Mouse (Mus musculus) urinary bladder, postnatal 25 days (tissue): Measurements from ENCODE around the gene Nfic.

Source experiments
- DNase-seq: peaks from one replicate; pipeline ENCODE4 v3.0.0; 2022; ENCODE audit warnings: low spot score

Nfic gene

DNA sequence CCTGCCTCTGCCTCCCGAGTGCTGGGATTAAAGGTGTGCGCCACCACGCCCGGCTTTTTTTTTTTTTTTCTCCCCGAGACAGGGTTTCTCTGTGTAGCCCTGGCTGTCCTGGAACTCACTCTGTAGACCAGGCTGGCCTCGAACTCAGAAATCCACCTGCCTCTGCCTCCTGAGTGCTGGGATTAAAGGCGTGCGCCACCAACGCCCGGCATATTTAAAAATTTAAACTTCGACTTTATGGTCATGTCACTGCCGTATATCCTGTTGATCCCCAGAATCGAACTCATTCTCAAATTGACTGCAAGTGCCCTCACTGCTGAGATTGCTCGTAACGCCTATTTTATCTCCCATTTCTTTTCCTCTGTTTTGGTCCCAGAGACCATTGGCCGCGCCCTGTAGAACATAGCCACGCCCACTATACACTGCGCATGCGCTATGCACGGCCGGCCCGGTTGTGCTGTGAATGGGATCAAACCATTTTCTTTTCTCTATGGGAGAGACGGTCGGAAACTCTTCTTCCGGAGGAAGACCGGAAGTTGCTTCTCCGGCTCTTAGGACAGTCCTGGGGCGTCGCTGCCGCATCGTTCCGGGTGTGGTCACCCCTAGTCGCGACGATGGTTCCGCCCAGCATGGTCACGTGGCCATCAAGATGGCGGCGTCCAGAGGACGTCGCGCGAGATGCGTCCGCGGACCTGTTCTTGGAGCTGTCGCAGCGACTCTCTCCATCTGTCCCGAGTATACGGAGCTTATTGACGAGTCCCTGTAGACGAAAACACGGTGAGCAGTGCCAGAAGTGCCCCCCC is 71.4 kb downstream of the Nfic start, which contains the start of the genes Dohh and Gm48551:
Dohh (plus strand) TSS at position 627 of the 803 bp plus-strand sequence.
Gm48551 (plus strand) TSS at position 665 of the 803 bp plus-strand sequence.
- peak; percentile 100 for DNase-seq

DNA sequence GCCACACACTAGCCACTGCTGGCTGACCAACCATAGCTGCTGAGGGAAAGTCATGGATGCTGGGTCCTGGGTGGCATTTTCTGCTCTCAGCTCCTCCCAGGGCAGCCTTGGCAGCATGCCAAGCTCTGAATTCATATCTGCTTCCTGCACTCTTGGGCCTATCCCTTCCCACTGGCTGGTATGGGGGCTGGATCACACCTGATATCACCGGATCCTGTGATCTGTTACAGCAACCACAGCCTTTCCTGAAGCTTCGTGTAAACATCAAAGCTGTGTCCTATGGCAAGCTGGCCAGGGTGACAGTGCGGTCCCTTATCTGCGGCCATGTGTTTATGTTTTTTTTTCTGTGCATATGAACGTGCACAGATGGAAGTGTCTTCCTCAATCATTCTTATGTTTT is 73.4 kb downstream of the Nfic start:
- no peak for DNase-seq

DNA sequence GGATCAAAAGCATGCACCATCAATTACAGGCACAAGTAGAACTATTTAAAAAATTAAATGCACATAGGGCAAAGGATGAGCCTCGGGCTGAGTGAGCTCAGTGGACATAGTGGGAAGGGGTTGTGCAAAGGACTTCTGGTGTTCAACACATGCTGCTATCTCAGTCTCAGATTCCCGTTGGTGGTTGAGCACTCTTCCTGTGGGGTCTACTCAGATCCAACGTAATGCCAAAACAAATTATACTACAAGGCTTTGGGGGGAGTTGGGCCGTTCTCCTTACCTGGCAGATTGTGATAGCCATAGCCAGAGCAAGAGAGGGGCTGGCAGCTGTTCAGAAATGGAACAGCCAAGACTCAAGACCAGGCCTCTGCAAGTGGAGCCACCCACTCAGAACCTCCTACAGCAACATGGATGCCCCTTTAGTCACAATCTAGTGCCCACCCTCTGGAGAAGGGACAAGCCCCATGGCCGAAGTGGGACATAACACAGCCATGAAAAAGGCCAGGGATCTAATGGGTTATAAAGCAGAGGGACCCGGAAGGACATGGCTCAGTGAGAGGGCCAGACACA is 75.5 kb downstream of the Nfic start:
- DNase-seq, result no peak

DNA sequence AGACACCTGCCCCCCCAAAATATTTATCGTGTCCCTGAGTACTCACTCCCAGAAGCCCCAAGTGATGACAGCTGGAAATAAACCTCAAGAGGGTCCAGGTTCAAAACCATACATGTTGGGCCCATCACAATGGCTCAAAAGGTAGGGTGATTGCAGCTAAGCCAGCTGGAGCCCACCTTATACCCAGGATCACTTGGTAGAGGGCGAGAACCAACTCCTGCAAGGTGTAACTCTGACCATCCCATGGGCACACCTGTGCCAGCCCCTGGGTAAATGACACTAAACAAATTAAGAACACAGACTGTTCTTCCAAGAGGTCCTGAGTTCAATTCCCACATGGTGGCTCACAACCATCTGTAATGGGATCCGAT is 76.3 kb downstream of the Nfic start:
- DNase-seq, result no peak

DNA sequence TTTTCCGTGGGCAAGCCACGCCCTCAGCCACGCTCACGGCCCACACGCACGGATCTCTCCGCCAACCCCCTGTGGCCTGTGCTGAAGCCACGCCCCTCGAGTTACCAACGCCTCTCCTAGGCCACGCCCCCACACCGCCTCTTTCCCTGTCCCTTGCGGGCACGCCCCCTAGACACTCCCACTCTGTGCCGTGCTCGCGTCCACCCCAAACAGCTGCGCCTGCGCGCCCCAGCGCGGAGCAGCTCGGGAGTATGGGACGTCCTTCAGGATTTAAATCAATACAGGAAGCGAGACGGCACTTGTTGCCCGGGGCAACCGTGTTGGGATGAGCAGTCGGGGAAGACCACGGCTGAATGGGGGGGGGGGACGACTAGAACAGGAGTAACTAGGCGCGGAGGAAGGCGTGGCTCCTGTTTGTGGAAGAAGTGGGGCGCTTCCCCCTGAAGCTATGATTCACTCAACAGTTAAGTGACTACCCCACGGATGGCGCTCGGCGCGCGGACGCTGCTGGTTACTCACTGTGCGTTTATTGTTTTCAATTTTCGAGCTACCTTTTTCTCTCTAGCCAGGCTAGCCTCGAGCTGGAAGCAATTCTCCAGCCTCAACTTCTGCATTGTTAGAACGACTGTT is 76.8 kb downstream of the Nfic start:
- DNase-seq, result peak; percentile 100

DNA sequence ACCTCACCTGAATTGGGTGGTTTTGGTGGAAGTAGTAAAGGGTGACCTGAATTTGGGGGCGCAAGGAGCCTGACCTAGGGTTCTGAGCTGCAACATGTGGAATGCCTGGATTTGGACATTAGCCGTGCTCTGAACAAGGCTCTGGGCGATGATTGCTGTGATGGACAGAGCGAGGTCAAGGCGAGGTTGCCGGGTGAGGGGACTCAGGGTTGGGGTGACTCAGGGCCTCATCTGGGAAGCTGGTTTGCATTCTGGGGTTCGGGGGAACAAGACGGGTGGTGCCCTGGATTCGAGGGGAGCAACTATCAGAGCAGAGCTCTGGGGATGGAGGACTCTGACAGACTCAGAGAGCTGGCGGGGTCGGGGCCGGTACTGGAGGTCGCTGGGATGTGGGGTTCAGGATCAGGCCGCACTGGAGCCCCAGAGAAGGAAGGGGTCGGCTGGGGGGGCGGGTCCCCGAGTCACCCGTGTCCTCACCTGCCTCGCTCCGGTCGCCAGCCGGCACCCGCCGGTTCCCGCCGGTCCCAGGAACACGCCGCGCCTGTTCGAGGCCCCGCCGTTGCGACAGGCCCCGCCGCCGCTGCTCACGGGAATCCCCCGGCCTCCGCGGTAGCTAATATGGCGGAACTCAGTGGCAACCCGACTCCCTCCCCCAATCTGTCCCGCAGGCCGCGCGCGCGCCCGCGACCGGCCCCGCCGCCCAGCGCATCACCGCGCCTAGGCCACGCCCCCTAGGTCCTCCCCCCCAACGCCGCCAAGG is 77.5 kb downstream of the Nfic start, which contains the start of gene Fzr1:
Fzr1 (minus strand) TSS at position 724 of the 760 bp plus-strand sequence.
- no peak for DNase-seq

DNA sequence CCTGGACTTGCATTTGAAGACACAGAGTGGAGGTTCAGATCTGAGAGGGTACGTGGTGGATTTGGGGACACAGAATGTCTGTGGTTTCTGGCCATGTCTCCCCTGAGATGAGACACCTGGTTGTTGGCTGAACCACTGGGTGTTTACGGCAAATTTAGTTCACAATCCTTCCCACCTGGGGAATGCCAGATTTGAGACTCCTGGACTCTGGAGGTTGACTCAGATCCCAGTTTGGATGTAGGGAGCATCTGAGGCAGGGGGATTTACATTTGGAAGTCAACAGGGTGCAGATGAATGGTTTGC is 78.1 kb downstream of the Nfic start:
- no peak for DNase-seq

DNA sequence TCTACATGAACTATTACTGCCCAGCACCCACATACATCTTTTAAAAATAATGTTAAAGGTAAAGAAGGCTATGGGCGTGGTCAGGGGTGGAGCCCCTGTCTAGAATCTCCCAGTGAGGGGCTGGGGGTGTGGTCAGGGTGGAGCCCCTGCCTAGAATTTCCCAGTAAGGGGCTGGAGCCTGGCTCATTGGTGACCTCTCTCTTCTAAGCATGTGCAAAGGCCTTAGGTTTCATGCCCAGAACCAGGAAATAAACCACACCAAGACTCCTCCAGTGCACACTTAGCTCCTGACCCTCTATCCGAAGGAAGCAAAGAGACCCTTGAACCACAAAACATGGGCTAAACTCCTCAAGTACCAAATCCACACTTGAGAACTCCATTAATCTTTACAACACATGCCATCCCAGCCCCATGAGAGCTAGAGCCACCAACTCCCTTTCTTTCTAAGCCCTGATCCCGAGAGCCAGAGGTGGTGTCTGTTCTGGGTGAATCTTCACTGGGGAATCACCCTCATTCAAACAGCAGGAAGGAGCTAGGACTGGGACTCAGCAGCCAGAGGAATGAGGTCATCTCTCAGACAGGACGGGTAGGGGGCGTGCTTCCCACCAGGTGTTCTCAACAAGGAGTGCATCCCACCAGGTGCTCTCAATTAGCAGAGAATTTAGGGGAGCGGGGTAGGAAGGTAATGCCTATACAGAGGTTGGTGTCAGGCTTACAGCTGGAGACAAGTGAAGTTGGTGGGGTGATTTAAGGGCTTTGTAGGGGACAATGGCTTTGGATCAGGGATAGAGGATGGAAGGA is 78.7 kb downstream of the Nfic start:
- no peak for DNase-seq

DNA sequence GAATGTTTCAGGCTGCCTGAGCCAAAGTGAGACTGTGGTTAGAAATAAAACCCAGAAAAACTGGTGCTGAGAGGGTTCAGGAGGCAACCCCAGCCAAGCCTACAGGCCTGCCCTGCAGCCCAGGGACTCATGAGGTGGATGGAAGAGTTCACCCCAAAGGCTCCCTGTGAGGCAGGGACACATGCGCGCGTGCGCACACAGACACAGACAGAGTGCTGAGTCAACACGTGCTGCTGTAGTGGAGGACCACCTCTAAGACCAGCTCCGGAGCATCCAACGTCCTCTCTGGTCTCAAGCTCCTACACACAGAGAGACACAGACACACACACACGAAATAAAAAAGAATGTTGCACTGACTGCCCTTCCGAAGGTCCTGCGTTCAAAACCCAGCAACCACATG is 80.1 kb downstream of the Nfic start:
- DNase-seq, result no peak

DNA sequence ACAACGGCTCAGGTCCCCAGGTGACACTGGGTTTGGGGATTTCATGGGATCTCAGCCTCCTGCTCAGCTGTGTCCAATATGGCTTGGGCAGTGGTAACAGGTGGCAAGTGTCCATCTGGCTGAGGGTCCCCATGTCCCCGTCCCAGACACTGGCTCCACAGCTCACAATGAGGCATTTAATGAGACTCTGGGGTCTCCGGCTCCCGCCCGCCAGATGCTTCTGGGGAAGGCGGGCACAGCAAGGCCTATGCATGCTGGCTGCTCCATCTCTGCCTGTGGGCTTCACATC is 88.3 kb downstream of the Nfic start:
- no peak for DNase-seq

DNA sequence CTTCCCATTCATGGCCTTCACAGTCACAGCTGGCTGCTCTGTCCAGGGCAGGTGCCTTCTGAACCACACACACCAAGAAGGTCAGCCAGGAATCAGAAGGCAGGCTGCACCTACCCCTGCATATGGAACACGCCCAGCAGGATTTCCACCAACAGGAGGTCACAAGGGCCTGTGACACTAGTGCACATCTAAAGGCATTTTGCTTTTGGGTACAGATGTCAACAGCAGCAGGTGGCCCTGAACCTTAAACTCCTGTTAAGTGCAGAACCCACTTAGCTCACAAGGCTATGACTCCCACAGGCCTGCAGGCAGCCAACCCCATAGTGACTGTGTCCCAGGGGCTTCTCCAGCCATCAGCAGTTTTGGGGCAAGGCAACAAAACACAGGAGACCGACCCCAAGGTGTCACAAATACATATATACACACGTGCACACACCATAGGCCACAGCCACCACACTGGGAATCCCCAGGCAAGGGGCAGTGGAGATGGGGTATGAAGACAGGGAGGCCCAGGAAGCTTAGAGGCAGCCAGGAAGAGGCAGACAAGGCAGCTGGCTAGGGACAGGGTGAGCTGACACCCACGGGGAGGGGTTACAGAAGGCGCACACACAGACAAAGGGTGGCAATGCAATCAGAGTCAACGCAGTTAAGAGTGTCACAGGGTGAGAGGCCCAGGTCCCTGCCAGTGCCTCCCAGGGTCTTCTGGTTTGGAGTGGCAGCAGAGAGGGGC is 88.8 kb downstream of the Nfic start:
- no peak for DNase-seq

DNA sequence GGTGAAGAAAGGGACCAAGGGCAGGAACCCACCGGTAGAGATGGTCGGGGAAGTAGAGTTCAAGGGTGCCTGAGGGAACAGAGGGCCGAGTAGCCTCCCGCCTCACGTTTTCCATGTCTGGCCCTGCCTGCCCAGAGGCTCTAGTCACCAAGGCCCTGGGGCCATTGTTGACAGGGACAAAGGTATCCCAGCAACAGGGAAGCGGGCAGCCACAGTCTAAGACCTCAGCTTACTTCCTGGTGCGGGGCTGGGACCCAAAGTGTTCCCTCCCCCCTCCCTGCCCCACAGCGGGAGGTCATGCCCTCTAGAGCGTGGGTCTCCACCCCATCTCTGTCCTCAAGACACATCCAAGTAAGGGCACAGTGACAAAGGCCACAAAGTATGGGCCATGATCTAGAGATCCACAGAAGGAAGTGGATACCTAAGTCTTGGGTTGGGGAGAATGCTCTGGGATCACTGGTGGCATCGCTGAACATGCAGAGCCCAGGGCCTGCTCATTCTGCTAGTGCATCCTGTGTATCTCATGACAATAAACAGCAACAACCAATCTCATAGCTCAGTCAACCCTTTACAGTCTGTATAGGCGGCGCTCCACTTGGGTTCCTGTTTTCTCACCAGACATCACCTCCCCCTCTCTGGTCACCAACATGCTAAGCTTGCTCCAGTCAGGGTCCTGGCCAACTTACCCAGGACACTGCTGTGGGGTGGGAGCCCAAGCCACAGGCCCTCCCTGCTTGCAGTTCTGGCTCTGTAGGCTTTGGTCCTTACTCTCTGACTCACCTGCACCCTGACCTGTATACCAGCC is 89.6 kb downstream of the Nfic start, which contains the start of gene 4930404N11Rik:
4930404N11Rik (minus strand) TSS at position 145 of the 805 bp plus-strand sequence.
- DNase-seq, result no peak

DNA sequence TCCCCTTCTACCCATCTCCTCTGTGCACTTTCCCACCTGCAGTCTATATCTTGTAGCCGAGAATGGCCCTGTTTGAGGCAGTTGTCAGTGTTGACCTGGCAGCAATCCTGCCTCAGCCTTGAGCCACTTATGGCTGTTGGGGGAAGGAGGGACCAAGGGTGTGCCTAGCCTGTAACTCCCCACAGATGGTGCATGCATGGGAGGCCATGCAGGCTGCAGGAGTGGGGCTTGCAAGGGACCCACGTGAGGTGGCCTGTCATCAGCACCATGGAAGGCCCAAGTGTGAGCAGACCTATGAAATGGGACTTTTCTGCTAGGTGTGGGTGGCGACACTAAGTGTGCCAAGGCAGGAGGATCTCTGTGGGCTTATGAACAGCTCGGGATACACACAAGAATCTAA is 90.4 kb downstream of the Nfic start:
- DNase-seq, result no peak

DNA sequence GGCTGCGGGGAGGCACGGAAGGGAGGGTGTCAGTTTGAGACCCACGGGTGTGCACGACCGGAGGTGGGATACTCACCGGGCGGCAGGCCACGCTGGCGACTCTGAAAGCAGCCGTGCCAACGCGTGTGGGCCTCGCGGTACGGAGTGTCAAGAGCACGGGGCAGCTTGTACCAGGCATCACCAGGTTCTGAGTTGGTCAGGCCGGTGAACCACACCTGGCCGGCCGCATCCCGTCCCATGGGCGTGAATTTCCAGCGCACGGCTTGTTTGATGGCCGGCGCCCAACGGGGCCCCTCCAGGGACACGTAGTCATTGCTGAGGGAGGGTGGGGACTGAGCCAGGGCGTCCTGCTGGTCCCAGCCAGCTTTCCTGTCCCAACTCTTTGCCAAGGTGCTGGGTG is 90.8 kb downstream of the Nfic start:
- no peak for DNase-seq

DNA sequence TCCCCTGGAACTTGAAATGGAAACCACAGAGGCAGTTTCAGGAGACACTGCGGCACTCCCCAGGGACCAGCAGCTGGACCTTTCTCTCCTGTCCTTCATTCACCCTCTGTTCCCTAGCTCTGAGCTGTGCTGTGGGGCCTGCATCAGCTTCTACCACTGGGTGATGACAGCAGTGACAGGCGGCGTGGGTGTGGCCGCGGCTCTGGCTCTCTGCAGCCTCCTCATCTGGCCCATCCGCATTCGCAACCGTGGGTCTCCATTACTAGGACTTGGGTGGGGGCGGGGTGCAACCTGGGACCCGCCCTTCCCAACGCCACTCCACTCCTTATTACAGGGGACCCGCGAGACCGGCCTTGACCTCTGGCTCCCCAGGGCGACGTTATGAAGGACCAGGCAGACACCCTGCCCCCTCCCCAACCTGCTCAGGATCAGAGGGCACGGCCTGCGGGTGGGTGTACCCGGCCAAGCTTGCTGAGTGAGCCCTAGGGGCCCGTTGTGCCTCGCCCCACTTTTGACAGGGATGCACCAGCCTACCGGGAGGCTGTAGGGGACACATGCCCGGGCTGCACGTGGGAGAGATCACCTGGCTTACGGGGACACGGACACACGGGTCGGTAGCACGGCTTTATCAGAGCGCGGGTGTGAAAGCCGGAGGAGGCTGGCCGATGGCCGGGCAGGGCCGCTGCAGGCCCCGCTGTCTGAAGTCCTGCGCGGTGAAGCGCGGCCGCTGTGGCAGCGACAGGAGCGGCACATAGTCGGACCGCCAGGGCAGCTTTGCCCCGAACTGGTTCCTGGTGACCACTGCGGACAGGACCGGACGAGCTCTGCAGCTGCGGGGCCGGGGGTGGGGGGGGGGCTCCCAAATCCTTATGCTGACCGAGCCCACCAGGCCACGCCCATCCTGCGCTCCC is 91.7 kb downstream of the Nfic start:
- no peak for DNase-seq

DNA sequence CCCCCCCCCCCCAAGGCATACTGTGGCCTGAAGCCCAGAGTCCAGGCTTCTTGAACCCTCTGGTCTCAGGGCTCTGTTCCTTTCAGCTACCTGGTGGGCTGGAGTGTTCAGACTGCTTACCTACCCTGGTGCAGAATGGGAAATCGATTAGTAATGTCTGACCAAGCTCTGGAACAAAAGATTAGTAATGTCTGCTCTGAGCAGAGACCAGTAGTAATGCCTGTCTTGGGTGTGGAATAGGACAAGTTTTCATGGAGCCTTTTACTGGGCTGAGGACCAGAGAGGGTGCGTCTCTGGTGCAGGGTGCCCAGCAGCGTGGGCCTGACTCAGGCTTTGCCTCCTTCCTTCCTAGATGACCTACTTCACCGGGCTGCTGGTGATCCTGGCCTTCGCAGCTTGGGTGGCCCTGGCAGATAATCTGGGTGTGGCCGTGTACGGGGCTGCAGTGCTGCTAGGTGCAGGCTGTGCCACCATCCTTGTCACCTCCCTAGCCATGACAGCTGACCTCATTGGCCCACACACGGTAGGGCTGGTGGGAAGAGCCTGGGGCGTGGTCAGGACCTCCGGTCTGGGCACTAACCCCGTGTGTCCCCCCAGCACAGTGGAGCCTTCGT is 93.0 kb downstream of the Nfic start:
- DNase-seq, result no peak

DNA sequence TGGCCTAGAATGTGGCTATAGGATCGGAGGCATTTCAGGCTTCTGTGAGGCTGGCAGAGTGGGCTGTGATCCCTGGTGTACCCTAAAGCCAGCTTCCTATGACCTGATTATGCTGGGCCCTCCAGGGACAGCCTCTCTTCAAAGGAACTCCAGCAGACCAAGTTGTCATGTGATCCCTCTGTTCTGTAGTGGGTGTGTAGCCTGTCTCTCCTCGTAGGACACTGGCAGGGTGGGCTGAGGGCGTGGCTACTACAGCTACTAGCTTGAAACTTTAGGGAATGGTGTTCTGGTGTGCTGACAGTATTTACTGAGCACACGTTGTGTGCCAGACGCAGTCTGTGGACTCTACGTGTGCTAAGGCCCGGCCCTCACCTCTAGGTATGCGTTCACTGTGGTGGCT is 94.7 kb downstream of the Nfic start:
- DNase-seq, result no peak

DNA sequence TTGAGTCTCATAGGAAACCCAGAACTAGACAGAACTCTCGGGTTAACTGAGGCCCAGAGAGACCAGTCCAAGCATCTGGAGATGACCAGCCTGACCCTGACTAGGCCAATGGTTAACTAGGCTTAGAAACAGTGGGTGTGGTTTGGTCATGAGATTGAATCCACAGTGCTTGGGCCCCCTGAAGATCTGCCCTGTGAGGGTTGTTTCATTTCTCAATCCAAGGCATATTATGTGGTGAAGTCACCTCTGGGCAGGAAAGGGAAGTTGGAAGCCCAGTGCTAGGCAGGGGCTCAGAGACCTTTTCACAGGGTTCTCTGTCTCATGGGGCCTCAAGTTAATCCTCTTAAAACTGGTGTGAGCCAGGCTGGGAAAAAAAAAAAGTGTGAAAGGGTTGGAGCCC is 96.6 kb downstream of the Nfic start:
- DNase-seq, result no peak

DNA sequence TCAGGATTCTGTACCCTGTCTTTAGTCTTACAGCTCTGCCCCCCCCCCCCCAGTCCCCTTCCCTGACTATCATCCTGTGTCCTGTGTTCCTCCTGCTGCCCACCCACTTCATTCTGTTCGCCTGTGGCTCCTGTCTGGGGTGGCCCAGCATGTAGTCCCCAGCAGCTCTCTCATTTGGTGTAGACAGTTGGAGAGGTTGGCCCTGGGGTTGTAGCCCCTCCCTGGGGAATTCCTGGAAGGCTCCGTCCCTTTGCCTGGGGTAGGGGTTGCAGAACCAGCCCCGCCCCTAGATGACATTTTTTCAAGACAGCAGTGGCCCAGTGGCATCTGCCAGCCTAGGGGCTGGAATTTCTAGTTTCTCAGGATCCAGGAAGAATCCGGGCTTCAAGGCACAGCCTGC is 97.2 kb downstream of the Nfic start:
- no peak for DNase-seq
